Mouse (Mus musculus) ES-Bruce4 (cell line): Measurements from ENCODE around the gene Abcf1.
A peak's percentile ranks its signal among the peaks of the same experiment; 100 is the strongest.

ENCODE experiments used
- CTCF ChIP-seq: IDR thresholded peaks from one replicate; pipeline ENCODE4 v1.8.1; 2011; ENCODE audit warnings: low read depth, low read length
- POLR2A ChIP-seq: IDR thresholded peaks from one replicate; pipeline ENCODE4 v1.8.1; 2011; ENCODE audit warnings: low read length; ENCODE audit not compliant: insufficient read depth

DNA sequence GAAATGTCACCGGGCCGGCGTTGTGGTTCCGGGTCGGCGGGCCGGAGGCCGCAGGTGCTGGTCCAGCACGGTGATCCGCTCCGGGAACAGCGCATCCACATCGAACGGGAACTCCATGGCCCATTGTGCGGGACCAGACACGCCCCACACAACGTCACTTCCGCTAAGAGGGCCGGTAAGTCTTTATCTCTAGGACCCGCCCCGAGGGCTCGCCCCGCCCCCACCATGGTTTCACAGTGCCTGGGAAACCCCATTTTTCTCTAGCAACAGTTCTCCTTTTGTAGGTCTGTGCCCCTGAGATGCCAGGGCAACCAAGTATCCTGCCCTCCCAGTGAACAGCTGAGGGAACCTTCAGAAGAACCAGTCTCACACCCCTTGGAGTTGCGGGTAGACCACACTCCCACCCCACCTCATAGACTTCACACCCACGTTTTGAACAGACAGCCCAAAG is 59.6 kb downstream of the Abcf1 start, which contains the start of gene Atat1:
- TF ChIP-seq POLR2A (peak; percentile 68), CTCF (no peak)
